In the genomic region with DNA sequence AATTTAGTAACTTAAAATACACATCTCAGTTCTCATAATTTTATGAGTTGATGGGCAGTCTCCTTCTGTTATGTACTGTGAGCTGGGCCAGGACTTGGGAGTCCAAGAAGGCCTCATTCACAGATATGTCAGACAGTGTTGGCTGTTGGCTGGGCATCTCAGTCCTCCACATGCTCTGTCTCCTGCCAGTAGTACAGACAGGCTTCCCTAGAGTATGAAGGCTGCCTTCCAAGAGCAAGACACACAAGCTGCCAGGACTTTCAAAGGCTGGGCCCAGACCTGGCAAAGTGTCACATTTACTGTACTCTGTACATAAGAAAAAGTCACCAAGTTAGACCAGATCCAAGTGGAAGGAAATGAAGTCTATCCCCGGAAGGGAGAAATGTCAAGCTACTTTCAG, we compare ENCODE assay signal across 18 mouse cellular contexts.
DNase-seq lines count a peak whose midpoint lies in the region; ATAC-seq and TF ChIP-seq lines count a peak whose summit lies in the region.
"Had no signal": no experiment of that assay in that cellular context is flagged by ENCODE, and none has a peak within 500 bp of the region (broad histone marks: within the 10 kb centered on the region; RNA-seq: fewer than 3 reads in every experiment).

No protein-coding gene starts in this region.

- TF ChIP-seq CTCF in cerebellum, adult 2 months (IDR thresholded peaks at IDR 0.05; ENCODE audit: borderline replicate concordance, insufficient read depth, low read depth, low read length) = no peak
- no peak for TF ChIP-seq CTCF in kidney, adult 2 months (conservative IDR thresholded peaks at IDR 0.05; ENCODE audit: insufficient read depth, insufficient read length, low read depth, low read length)

- DNase-seq in cerebellum, adult 2 months = peak; percentile 7 to 47
- DNase-seq in cerebellum, adult 8-10 months = no peak
- no peak for DNase-seq in hindbrain, embryonic 11.5 days (ENCODE audit: low spot score)
- peak; percentile 44 for DNase-seq in right cerebral cortex, postnatal 4 days
- no peak for DNase-seq in right cerebral cortex, adult 2 months (ENCODE audit: low spot score in 2 of 2)
- DNase-seq in urinary bladder, adult 18-20 months (ENCODE audit: low spot score in 2 of 2) = no peak
- no peak for DNase-seq in kidney, adult 2 months
- DNase-seq: embryo, embryonic 11 days; kidney, adult 18-20 months; lung, postnatal 4 days; retina, postnatal 1 day; thymus, postnatal 36 days had no signal

- H3K4me2 ChIP-seq in hindbrain, embryonic 16.5 days (ENCODE audit: low read length) = no peak overlapping the region
- H3K4me2 ChIP-seq in hindbrain, embryonic 11.5 days (replicated peaks; ENCODE audit: low read depth, low read length) = no peak overlapping the region
- H3K4me2 ChIP-seq: heart, embryonic 13.5 days; hindbrain, embryonic 13.5 days; midbrain, embryonic 12.5 days had no signal

- H3K9me3 ChIP-seq in hindbrain, embryonic 16.5 days (ENCODE audit: control insufficient read depth, low read length) = 0 out of 2 replicates have a peak, but pooled peaks cover 3% of the 10 kb centered on the region
- H3K9me3 ChIP-seq in hindbrain, embryonic 11.5 days (ENCODE audit: control insufficient read depth, low read length) = no peaks in the 10 kb centered on the region
- H3K9me3 ChIP-seq: heart, embryonic 13.5 days; hindbrain, embryonic 13.5 days; midbrain, embryonic 12.5 days had no signal

- TF ChIP-seq POLR2A in cerebellum, adult 2 months (IDR thresholded peaks at IDR 0.05; ENCODE audit: borderline replicate concordance, insufficient read depth, low read length) = no peak
- TF ChIP-seq POLR2A in kidney, adult 2 months (IDR thresholded peaks at IDR 0.05; ENCODE audit: low read depth, low read length) = no peak

- WGBS in cerebellum, adult 2 months = 12% methylated on average over 1 of the region's 1 CpGs
- 71% methylated on average over 1 of the region's 1 CpGs for WGBS in hindbrain, embryonic 16.5 days
- 95% methylated on average over 1 of the region's 1 CpGs for WGBS in hindbrain, embryonic 11.5 days
- WGBS in kidney, adult 2 months = 87% methylated on average over 1 of the region's 1 CpGs

- H3K4me3 ChIP-seq in cerebellum, adult 2 months (replicated peaks; ENCODE audit: insufficient read depth, low read depth, low read length) = no peak overlapping the region
- no peak overlapping the region for H3K4me3 ChIP-seq in hindbrain, embryonic 16.5 days (ENCODE audit: low read length)
- no peak overlapping the region for H3K4me3 ChIP-seq in hindbrain, embryonic 11.5 days (ENCODE audit: low read depth, low read length)
- no peak overlapping the region for H3K4me3 ChIP-seq in kidney, adult 2 months (ENCODE audit: insufficient read depth, low read depth, low read length)
- H3K4me3 ChIP-seq: heart, embryonic 13.5 days; hindbrain, embryonic 13.5 days; midbrain, embryonic 12.5 days; myocyte had no signal

- peak; percentile 75 for ATAC-seq in hindbrain, embryonic 16.5 days
- no peak for ATAC-seq in hindbrain, embryonic 11.5 days (ENCODE audit: low FRiP score)
- ATAC-seq: Patski had no signal

- no peak overlapping the region for H3K9ac ChIP-seq in hindbrain, embryonic 16.5 days (ENCODE audit: low read depth, low read length)
- no peak overlapping the region for H3K9ac ChIP-seq in hindbrain, embryonic 11.5 days (ENCODE audit: low read depth, low read length)
- H3K9ac ChIP-seq: heart, embryonic 13.5 days; hindbrain, embryonic 13.5 days; midbrain, embryonic 12.5 days had no signal

- H3K27me3 ChIP-seq in cerebellum, adult 2 months (ENCODE audit: control insufficient read depth, insufficient read depth, low read length) = no peaks in the 10 kb centered on the region
- H3K27me3 ChIP-seq in hindbrain, embryonic 16.5 days (replicated peaks; ENCODE audit: control insufficient read depth, insufficient read depth, low read length) = no peaks in the 10 kb centered on the region
- no peaks in the 10 kb centered on the region for H3K27me3 ChIP-seq in hindbrain, embryonic 11.5 days (ENCODE audit: control insufficient read depth, insufficient read depth, low read length)
- no peaks in the 10 kb centered on the region for H3K27me3 ChIP-seq in kidney, adult 2 months (replicated peaks; ENCODE audit: control insufficient read depth, insufficient read depth, low read length)
- H3K27me3 ChIP-seq: heart, embryonic 13.5 days; hindbrain, embryonic 13.5 days; midbrain, embryonic 12.5 days; Patski had no signal

- no peaks in the 10 kb centered on the region for H3K36me3 ChIP-seq in hindbrain, embryonic 16.5 days (ENCODE audit: control insufficient read depth, insufficient read depth, low read length)
- no peaks in the 10 kb centered on the region for H3K36me3 ChIP-seq in hindbrain, embryonic 11.5 days (ENCODE audit: control insufficient read depth, insufficient read depth, low read length)
- H3K36me3 ChIP-seq in kidney, adult 2 months (ENCODE audit: control insufficient read depth, insufficient read depth, low read length) = no peaks in the 10 kb centered on the region
- H3K36me3 ChIP-seq: heart, embryonic 13.5 days; hindbrain, embryonic 13.5 days; midbrain, embryonic 12.5 days had no signal

- H3K4me1 ChIP-seq in cerebellum, adult 2 months (ENCODE audit: control insufficient read depth, insufficient read depth, low read length) = no peaks in the 10 kb centered on the region
- H3K4me1 ChIP-seq in hindbrain, embryonic 16.5 days (ENCODE audit: control insufficient read depth, insufficient read depth, low read depth, low read length) = no peaks in the 10 kb centered on the region
- H3K4me1 ChIP-seq in hindbrain, embryonic 11.5 days (replicated peaks; ENCODE audit: control insufficient read depth, insufficient read depth, low read length) = no peaks in the 10 kb centered on the region
- no peaks in the 10 kb centered on the region for H3K4me1 ChIP-seq in kidney, adult 2 months (ENCODE audit: control insufficient read depth, insufficient read depth, low read length)
- H3K4me1 ChIP-seq: heart, embryonic 13.5 days; hindbrain, embryonic 13.5 days; midbrain, embryonic 12.5 days had no signal

- H3K27ac ChIP-seq in cerebellum, adult 2 months (ENCODE audit: insufficient read depth, low read length) = no peak overlapping the region
- H3K27ac ChIP-seq in hindbrain, embryonic 16.5 days (ENCODE audit: low read depth, low read length) = no peak overlapping the region
- H3K27ac ChIP-seq in hindbrain, embryonic 11.5 days (ENCODE audit: low read depth, low read length) = no peak overlapping the region
- H3K27ac ChIP-seq in kidney, adult 2 months (ENCODE audit: insufficient read depth, low read depth, low read length) = no peak overlapping the region
- H3K27ac ChIP-seq: heart, embryonic 13.5 days; hindbrain, embryonic 13.5 days; midbrain, embryonic 12.5 days had no signal

Comparison
In these comparisons a context has a peak if more than half of its experiments do, and no peak if none do; other contexts are left out.
1. DNase-seq: peak in cerebellum, adult 2 months (2 of 2) and right cerebral cortex, postnatal 4 days (single experiment); none in cerebellum, adult 8-10 months (single experiment), hindbrain, embryonic 11.5 days (single experiment), right cerebral cortex, adult 2 months (0 of 2), urinary bladder, adult 18-20 months (0 of 2) and kidney, adult 2 months (single experiment).